Mouse (Mus musculus) WW6 (cell line): ENCODE data around the gene Tmod1.

Source experiments
- DNase-seq: peaks from one replicate; pipeline ENCODE4 v3.0.0-alpha.2; 2013; ENCODE audit warnings: low read depth, low spot score

Tmod1 gene

DNA sequence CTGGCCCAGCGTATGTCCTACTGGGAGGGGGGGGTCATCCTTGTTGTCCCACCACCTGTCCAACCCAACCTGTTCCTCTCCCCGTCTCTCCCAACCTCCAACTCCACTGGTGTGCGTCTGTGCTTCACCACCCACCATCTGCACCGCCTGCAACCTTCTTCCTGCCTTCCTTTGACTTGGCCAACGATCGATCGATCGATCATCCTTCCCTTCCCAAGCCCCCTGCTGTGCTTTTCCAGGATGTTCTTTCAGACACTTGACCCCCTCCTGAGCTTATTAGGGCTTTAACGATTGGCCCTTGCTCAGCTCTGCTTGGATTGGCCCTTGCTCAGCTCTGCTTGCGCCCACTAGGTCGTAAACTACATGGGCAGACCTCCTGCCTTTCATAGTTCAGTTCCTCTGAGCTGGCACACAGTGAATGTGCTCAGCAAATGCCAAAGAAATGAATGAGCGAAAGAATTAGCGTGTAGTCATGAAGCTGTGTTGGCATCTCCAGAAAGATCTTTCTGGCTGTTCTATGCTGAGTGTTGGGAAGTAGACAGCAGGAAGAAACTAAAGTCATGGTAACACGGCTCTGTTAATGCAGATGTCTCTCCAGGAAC, 50.9 kb downstream of the Tmod1 start:
- DNase-seq, result no peak

DNA sequence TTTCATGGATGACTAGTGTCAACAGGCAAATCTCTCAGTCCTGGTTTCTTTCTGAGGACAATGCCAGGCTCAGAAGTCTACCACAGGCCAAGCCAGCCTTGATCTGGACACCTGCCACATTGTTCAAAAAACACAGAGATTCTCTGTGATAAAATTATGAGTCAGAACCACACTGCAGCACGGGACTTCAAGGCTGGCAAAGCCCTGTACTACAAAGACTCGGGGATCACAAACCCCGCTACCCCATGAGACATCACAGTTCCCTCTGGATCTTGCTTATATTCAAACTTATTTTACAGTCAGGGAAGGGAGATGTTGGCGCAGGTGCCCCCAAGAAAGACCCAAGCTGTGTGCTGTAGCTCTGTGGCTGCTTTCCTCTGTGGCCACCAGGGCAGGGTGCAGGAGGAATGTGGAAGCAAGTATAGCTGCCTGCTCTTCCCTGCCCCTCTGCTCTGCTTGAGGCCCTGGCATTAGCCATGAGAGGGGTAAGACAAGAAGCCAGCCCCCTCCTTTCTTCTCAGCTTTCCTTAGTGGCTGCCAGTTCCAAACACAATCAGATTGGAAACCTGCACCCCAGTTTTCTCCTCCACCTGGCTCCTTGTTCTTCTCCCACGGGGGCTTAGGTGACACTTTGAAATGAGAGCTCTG, 53.8 kb downstream of the Tmod1 start:
- DNase-seq, result no peak

DNA sequence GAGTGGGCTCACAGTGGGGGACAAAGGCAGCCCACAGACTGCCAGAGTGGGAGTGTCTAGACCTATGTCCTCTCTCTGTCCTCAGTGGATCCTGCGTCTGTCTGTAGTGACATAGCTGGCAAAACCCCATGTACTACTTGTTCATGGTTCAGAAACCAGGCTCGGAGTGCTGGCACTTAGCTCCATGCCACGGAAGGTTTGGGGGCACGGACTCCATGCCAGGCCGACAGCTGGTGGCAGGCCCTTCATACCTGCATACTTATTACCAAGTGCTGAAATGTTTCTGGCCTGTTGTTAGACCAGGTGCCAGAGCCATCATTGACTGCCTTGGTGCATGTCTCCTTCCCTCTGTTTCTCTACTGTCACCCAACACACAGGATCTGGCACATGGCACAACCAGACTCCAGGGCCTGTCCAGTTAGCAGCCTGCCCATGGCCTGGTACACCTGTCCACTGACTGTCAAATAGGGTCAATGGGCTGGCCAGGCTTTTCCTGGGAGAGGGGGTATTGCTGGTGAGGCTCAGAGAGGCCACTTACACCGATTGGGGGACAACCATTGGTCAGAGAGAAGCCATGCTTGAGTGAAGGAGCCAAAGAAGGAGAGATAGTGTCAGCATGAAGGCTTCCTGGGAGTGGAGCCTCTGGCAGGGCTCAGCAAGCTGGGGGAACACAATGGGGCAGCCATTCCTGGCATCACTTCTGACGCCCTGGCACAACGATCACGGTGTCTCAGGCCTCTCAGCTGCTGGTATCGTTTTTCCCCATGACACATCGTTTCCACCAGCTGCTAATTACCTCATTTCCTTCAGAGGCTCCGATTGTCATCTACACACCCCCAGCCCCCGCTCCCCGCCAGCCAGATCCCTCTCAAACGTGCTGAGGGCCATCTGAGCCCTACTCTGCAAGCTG, 56.4 kb downstream of the Tmod1 start:
- DNase-seq, result no peak

DNA sequence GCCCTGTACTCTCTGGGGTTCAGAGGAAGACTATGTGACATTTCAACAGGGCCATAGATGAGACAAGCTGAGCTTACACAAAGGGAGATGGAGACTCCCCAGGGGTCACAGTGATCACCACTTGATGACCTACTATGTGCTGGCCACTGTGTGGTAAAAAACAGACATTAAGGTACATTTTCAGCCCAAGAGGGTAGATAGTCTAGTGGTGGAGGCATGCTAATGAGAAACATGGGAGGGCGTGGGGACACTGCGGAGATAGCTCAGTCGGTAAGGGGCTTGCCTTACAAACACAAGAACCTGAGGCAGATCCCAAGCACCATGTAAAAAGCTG, 57.1 kb downstream of the Tmod1 start:
- no peak for DNase-seq

DNA sequence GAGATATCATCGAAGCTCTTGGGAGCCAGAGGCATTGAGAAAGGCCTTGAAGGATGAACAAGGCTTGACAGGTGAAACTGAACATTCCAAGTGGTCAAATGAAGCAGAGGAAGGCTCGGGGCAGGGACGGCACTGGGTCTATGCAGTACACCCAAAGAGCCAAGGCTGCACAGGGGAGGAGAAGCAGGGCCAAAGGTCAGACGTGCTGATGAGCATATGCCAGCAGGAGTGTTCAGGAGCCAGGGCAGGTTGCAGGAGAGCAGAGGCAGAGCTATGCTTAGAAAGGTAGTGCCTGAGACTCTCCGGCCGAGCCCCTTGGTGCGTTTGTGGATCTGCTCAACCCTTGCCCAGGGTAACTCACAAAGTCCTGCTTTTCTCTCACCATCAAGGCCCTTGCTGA, 57.8 kb downstream of the Tmod1 start:
- DNase-seq, result no peak

DNA sequence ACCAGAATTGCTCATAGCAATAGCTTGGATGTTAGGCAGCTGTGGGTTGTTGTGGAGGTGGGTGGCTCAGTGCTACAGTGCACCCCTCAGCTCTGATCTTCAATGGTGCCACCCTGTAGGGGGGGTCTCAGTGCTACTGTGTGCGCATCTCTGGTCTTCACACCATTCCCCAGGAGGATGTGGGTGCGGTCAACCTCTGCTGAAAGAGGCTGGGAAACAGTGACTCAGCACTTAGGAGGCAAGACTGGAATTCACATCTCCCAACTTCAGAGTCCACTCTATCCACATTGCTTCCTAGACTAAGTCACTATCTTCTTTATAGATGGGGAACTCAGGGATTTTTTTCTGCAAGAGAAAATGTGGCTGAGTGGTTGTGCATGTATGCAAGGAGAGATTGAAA, 58.9 kb downstream of the Tmod1 start:
- no peak for DNase-seq

DNA sequence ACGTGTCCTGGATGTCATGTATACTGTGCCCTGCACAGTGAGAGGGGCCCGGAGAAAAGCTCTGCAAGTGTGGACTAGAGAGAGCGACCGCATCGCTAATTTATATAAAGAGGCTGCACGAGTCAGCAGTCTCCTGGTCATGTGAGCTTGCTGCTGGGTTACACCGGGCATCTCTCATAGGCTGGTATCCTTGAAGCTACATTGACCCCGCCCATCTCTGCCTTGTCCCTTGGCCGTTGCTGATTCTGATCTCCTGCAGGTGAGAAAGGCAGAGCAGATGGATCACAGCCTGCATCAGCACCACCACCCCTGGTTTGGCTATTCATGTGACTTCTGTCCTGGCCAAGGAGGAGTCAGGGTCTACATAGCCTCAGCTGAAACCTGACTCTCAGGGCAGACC, 60.4 kb downstream of the Tmod1 start:
- DNase-seq, result no peak

DNA sequence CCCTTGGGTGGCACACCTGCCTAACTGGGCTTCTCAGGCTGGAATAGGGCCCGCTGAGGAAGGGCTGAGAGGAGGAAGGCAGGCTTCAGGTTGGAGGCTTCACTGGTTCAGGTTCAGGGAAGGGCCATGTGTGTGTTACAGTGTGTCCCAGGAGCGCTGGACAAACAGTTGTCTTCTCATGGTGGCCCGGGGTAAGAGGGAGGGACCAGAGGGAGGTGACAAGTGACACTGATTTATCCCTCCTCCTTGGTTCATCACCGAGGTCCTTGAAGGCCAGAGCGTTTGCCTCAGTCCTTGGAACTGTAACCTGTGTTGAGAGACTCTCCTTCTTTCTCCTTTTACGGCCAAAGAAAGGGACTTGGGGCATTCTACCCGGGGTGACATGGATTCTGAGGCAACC, 61.8 kb downstream of the Tmod1 start:
- DNase-seq, result no peak

DNA sequence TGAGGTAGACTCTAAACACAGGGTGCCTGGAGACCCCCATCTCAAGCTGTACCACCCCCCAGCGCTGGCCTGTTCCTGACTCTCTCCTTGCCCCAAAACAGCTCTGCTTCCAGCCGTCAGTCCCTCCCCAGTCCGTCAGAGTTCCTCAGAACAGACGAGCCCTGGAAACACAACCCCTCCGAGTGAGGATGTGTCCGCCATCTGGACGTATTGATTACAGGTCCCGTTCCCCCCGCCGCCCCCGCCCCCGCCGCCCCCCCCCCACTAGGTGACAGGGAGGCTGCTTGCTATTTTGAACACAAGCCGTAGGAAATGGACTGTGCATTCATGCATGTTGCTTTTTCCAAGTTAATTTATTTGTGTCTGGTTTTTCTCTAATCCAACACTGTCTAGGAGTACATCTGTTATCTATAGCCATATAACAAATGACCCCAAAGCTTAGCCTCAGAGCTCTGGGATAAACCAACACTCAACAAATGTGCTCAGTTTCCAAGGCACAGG, 62.5 kb downstream of the Tmod1 start:
- no peak for DNase-seq

DNA sequence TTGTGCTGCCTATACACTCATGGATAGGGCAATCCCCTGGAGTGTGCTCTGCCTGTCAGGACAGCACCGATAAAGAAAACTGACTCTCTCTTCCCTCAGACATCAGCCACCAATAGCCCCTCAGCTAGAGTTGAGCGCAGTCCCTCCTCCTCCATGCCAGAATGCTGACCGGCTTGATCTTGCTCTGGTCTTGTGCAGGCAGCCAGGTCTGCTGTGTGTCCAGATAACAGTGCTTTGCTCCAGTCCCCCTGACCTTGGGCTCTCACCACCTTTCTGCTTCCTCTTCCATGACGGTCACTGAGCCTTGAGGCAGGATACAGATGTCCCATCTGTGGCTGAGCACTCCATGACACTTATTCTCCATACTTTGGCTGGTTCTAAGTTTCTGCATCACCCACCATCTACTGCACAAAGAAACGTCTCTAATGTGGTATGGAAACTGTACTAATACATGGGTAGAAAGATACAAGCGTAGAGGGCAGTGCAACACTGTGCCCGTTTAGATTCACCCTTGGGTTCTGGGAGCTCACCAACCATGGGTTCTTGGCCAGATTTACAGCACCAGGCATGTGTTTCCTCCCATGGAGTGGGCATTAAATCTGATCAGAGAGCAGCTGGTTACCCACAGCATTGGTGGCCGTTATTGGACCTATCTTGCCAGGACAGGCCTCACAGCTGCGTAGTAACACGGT, 63.5 kb downstream of the Tmod1 start:
- DNase-seq, result no peak

DNA sequence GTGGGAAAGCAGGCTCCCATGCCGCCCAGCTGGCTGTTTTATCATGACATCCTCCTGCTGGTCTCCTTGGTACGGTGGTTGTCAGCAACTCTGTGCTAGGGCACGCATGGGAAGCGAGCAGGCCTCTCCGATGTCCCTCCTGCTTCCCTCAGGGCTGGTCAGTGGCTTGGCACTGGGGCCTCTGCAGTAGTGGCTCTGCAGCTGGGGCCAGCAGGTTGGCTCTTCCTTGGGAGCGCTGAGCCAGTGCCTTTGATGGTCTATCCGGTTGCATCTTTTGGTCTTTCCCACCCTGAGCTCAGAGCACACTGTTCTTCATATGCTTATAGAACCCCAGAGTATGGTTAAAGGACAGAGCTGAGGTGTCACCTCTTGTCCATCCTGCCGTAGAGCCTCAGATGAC, 71.3 kb downstream of the Tmod1 start:
- no peak for DNase-seq

DNA sequence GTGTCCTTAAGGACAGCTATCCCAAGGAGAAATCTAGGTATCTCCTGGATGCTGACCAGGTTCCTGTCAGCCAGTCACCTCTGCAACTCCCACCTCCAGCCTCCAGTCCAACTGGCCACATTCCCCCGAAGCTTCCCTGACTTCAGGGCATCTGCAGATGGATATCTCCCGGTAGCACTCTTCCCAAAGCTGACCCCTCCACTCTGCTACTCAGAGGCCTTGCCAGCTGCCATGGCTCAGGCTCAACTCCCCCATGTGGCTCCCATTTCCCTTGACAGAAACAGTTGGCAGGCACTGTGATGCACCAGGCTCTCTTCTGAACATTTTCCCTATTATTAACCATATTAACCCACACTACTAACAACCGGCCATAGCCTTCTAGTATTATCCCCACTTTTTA, 72.6 kb downstream of the Tmod1 start:
- no peak for DNase-seq

DNA sequence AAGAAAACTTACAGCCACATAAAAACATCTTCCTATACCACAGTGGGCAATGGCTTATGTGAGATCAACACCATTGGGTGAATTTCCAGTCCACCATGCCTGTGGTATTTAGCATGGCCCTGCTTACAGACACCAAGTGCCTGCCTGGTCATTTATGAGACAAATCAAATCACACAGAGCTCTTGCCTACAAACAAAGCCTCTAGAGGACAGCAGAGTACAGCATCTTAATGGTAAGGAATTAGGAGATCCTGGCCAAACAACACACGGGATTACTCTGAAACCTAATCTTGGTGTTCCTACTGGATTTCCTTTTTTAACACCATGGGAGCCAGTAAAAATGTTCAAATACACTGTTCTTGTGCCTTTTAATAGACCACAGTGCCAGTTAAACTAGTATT, 76.6 kb downstream of the Tmod1 start:
- no peak for DNase-seq

DNA sequence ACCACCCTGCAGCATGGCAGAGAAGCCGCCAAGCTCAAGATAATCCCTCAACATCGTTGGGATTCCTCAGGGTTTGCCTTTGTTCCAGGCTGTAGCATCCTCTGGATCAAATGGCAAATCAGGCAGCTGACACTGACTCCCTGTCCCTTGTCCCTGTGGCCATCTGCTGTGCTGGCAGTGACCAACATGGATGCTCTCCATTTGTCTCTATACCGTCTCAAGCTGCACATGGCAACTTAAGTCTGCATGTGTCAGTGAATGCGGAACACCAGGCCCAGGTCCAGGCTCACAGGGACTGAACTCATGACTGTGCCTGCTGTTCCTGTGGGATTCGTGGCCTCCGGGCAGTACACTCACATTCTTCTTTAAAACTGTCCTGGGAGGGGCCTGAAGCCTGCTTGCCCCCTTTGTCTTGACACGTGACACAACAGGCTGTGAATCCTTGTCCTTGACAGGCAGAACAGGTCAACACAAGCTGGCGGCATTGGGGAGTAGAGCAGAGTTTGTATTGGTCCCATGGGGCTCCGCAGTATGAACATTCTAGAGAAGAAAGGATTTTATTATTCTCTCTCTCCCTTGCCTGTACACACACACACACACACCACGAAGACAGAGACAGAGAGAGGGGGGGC, 77.9 kb downstream of the Tmod1 start:
- no peak for DNase-seq

DNA sequence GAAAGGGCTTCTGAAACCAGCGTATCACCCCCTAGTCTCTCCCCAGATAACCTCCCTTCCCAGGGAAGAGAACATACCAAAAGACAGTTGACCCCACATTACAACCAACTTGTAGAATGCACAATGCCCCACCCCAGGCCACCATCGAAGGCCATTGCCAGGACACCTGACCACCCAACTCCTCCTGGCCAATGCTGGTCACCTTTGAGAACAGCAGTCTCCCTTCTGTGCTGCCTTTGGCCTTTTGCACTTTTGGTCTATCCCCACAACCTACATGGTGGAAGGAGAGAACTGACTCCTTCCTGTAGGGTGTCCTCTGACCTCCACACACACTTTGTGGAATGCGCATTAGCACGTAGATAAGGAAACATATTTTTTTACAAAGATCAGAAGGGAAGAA, 78.8 kb downstream of the Tmod1 start:
- DNase-seq, result no peak

DNA sequence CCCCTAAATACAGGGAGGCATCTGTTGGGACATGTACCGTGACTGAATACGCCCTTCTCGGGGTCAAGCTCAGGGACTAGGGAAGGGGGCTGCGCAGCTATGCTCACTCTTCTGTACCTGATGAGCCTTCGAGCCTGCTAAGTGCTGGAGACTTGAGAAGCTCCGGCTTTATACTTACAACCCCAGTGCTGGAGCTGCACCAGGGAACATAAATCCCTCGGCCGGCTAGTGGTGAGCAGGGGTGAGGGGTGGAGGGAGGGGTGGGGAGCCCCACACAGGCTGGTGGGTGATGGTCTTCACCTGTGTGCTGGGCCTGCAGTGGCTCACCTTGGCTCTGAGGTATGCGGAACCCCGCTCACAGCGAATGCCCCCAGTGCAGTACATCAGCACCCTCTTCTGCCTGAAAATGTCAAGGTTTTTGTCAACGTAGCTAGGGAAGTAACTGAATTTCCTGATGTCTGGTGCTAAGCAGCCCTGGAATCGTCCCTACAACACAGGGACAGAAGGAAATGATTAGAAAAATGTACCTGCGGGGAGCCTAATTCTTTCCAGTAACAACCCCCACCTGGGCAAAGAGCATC, 80.9 kb downstream of the Tmod1 start:
- DNase-seq, result no peak

DNA sequence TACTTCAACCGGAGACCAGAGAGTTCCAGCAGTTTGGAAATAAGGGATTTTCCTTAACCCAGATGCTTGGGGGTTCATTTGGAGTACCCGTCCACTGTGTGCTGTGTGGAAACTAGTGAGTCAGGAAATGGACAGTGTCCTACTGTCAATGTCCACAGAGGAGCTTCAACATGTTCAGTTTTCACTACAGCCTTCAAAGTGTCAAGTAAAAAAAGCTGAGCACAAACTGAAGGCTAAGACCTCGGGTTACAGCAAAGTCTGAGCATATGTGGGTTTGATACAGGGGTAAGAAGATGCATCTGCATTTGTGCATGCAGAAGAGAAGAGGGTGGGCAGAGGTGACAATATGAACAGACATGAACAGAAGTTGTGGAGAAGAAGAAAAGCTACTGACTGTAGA, 82.0 kb downstream of the Tmod1 start:
- no peak for DNase-seq

DNA sequence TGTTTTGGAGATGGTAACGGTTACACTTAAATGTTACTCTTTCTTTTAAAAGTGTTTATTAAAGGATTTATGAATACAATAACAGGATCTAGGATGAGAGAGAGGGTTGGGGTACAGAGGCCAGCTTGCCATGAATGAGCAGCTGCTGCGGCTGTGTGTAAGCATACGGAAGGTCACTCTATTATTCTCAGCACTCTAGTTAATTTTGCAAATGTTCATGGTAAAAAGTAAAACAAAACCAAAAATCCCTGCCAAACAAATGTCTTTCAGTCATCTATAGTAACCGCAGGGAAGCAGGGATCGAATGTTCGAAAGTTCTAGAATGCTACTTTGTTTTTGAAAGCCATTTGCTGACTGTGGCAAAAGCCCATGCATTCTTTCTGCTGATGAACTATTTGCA, 84.6 kb downstream of the Tmod1 start:
- no peak for DNase-seq

DNA sequence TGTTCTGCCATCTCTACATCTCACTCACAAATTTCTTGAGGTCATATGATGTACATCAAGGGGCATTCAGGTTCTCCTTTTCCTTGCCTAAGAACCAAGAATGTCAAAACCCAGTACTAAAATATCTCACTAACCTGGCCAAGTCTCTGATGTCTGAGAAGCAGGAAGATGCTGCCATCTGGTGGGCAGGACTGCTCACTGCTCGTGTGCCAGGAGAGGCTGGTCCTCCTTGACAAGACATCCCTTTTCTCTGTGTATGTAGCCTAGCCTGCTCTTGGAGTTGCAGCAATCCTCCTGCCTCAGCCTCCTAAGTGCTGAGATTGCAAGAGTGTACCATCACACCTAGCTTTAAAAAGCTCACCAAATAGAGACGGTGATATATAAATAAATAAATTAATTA, 87.8 kb downstream of the Tmod1 start:
- no peak for DNase-seq

DNA sequence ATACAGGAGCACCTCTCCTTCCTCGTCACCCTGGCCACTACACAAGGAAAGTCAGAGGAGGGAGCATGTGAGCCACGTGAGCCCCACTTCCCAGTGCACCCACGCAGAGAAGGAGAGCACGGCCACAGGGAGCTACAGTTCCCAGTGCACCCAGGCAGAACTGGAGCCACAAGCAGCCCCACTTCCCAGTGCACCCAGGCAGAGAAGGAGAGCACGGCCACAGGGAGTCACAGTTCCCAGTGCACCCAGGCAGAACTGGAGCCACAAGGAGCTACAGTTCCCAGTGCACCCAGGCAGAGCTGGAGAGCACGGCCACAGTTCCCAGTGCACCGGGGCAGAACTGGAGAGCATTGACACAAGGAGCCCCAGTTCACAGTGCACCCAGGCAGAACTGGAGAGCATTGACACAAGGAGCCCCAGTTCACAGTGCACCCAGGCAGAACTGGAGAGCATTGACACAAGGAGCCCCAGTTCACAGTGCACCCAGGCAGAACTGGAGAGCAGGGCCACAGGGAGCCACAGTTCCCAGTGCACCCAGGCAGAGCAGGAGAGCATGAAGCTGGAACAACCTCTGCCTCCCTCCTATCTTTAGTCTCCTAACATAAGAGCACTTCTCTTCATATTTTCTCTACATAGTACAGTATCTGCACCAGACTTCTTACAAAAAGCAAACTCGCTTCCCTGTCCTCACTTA, 90.7 kb downstream of the Tmod1 start:
- DNase-seq, result no peak

DNA sequence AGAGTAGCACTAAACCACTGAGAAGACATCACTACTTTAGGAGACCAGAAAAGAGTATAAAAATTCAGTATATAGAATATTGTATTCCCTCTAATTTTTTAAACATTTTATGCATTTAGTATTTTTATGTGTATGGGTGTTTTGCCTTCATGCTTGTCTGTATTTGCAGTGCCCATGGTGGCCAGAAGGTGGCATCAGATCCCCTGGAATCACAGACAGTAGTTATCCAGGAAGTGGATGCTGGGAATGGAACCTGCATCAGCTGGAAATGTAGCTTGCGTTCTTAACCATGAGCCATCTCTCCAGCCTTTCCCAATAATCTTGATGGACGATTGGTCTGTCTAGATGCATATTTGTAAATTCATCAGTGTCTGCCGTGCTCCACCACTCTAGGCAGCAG, 91.5 kb downstream of the Tmod1 start:
- no peak for DNase-seq
